Mouse (Mus musculus) spleen, adult 2 months (tissue): Measurements from ENCODE around the gene Upp2.

Experiments
- CTCF ChIP-seq: fragments of 200-500 bp; IDR thresholded peaks from 2 replicates; pipeline ENCODE4 v1.5.1; 2011; ENCODE audit warnings: mild to moderate bottlenecking, inconsistent platforms; ENCODE audit not compliant: insufficient read depth, insufficient read length, insufficient replicate concordance; ENCODE audit errors: extremely low read depth
- POLR2A ChIP-seq: fragments of 200-500 bp; IDR thresholded peaks from 2 replicates; pipeline ENCODE4 v1.6.1; 2011; ENCODE audit warnings: low read depth, low read length, inconsistent platforms

- TF ChIP-seq POLR2A (no peak), CTCF (no peak)
These were observed 211.9 kb downstream of the Upp2 start for GRCm38 (mm10) chr2:58778986-58779495.
